In the genomic region with DNA sequence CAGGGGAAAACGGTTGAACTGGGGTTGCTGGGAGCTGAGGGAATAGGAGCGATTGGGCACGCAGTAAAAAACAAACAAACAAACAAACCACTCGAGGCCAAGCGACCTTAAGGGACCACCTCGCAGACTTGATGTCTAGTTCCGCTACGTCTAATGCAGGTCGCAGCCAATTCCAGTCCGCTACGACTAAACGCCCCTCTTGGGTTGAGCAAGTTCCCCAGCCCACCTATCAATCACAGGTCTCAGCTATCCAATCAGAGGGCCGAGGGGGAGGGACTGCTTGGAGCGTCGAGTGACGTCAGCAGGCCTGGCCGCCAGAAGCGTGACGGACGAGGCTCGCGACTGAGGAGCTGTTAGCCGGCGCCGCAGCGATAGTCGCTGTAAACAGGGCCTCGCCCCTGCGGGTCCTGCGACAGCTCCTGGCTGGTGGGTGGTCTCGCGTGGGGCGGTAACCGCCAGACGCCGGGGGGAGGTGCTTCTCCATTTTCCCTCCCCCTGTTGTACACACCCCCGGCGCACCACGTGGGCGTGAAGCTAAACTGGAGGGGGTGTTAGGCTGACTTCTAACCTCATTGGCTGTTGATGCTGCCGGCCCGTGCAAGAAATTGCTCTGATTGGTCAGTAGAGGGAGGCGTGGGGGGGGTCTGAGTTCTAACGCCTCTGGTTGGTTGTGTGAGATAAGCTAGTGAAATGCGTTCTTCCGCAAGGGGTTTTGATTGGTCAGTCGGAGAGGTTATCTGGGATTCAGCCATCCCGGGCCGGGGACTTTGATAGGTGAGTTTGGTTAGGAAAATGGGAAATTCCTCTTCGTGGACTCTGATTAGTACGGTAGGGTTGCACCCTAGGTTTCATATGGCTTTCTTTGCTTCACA, we compare ENCODE assay signal across 7 mouse cellular contexts. TPM values are rescaled to one million over a fixed set of nuclear protein-coding genes. Genes with fewer than 3 reads are reported as not detected.
A peak's percentile ranks its signal among the peaks of the same experiment; 100 is the strongest.
DNase-seq lines count a peak whose midpoint lies in the region; ATAC-seq and TF ChIP-seq lines count a peak whose summit lies in the region.

Gene A730061H03Rik, minus strand, starts transcription at position 205 of the 872 bp plus-strand sequence.

- no peaks in the 10 kb centered on the region for H3K9me3 ChIP-seq in embryonic facial prominence, embryonic 10.5 days
- no peaks in the 10 kb centered on the region for H3K9me3 ChIP-seq in intestine, postnatal 0 days (ENCODE audit: control insufficient read depth)
- H3K9me3 ChIP-seq in midbrain, embryonic 12.5 days = no peaks in the 10 kb centered on the region

- peak; percentile 98 for DNase-seq in adrenal gland, postnatal 10 days
- DNase-seq in embryonic facial prominence, embryonic 10.5 days (ENCODE audit: low spot score) = peak; percentile 98
- DNase-seq in gonadal fat pad, adult 2 months (ENCODE audit: low read depth) = peak; percentile 90
- DNase-seq in left cerebral cortex, postnatal 4 days = peak; percentile 99

- H3K9ac ChIP-seq in intestine, postnatal 0 days (ENCODE audit: low read depth, low read length) = peak within 1 kb of the TSS; percentile 77
- peak within 1 kb of the TSS; percentile 74 for H3K9ac ChIP-seq in midbrain, embryonic 12.5 days (replicated peaks)

- H3K27me3 ChIP-seq in embryonic facial prominence, embryonic 10.5 days (replicated peaks; ENCODE audit: low read depth, poor library complexity, severe bottlenecking) = no peaks in the 10 kb centered on the region
- no peaks in the 10 kb centered on the region for H3K27me3 ChIP-seq in intestine, postnatal 0 days (replicated peaks; ENCODE audit: control insufficient read depth, insufficient read depth, low read length)
- no peaks in the 10 kb centered on the region for H3K27me3 ChIP-seq in midbrain, embryonic 12.5 days
- no peaks in the 10 kb centered on the region for H3K27me3 ChIP-seq in small intestine, adult 2 months (ENCODE audit: control insufficient read depth, insufficient read depth, low read length)

- peaks cover 25% of the 10 kb centered on the region for H3K36me3 ChIP-seq in embryonic facial prominence, embryonic 10.5 days (replicated peaks)
- peaks cover 30% of the 10 kb centered on the region for H3K36me3 ChIP-seq in intestine, postnatal 0 days (ENCODE audit: control insufficient read depth, insufficient read depth)
- H3K36me3 ChIP-seq in midbrain, embryonic 12.5 days = peaks cover 22% of the 10 kb centered on the region
- H3K36me3 ChIP-seq in small intestine, adult 2 months (ENCODE audit: control insufficient read depth, insufficient read depth, low read length) = peaks cover 29% of the 10 kb centered on the region

- ATAC-seq in intestine, postnatal 0 days = peak; percentile 94
- ATAC-seq in midbrain, embryonic 12.5 days (ENCODE audit: low FRiP score, low read depth) = peak; percentile 96

- peak; percentile 22; the same call in 1 of the 2 replicates for TF ChIP-seq CTCF in intestine, postnatal 0 days (IDR thresholded peaks at IDR 0.05; ENCODE audit: low read depth)
- no peak for TF ChIP-seq CTCF in small intestine, adult 2 months (IDR thresholded peaks at IDR 0.05; ENCODE audit: extremely low read depth, insufficient read length, insufficient replicate concordance, low read depth, low read length)

- TF ChIP-seq POLR2A in small intestine, adult 2 months (IDR thresholded peaks at IDR 0.05; ENCODE audit: low read depth, low read length) = no peak; the same call in 1 of the 2 replicates

- H3K27ac ChIP-seq in embryonic facial prominence, embryonic 10.5 days (replicated peaks) = peak within 1 kb of the TSS; percentile 95
- H3K27ac ChIP-seq in intestine, postnatal 0 days (ENCODE audit: low read depth, low read length) = peak within 1 kb of the TSS; percentile 99
- peak within 1 kb of the TSS; percentile 98 for H3K27ac ChIP-seq in midbrain, embryonic 12.5 days (replicated peaks)
- peak within 1 kb of the TSS; percentile 99 for H3K27ac ChIP-seq in small intestine, adult 2 months (ENCODE audit: insufficient read depth, low read depth, low read length)

- H3K4me3 ChIP-seq in embryonic facial prominence, embryonic 10.5 days = peak within 1 kb of the TSS; percentile 79
- H3K4me3 ChIP-seq in intestine, postnatal 0 days (ENCODE audit: low read depth, low read length) = peak within 1 kb of the TSS; percentile 65
- peak within 1 kb of the TSS; percentile 65 for H3K4me3 ChIP-seq in midbrain, embryonic 12.5 days
- H3K4me3 ChIP-seq in small intestine, adult 2 months (ENCODE audit: low read depth, low read length) = peak within 1 kb of the TSS; percentile 78

- under 1% methylated on average over 51 of the region's 51 CpGs for WGBS in embryonic facial prominence, embryonic 10.5 days
- under 1% methylated on average over 51 of the region's 51 CpGs for WGBS in intestine, postnatal 0 days
- WGBS in midbrain, embryonic 12.5 days = under 1% methylated on average over 51 of the region's 51 CpGs
- under 1% methylated on average over 51 of the region's 51 CpGs for WGBS in small intestine, adult 2 months

- H3K4me2 ChIP-seq in intestine, postnatal 0 days (replicated peaks; ENCODE audit: low read depth) = peak within 1 kb of the TSS; percentile 74
- peak within 1 kb of the TSS; percentile 86 for H3K4me2 ChIP-seq in midbrain, embryonic 12.5 days (replicated peaks)

- intact Hi-C loops in left cerebral cortex, postnatal 4 days (cut with DNase I) = no loop called here

- peaks cover 26% of the 10 kb centered on the region for H3K4me1 ChIP-seq in embryonic facial prominence, embryonic 10.5 days
- no peaks in the 10 kb centered on the region for H3K4me1 ChIP-seq in intestine, postnatal 0 days (replicated peaks; ENCODE audit: control insufficient read depth, insufficient read depth, low read length)
- H3K4me1 ChIP-seq in midbrain, embryonic 12.5 days = peaks cover 18% of the 10 kb centered on the region
- H3K4me1 ChIP-seq in small intestine, adult 2 months (ENCODE audit: control insufficient read depth, insufficient read depth, insufficient read length, low read length) = peaks cover 6% of the 10 kb centered on the region; the same call in 1 of the 2 replicates

RNA-seq across cellular contexts. Expression of gene A730061H03Rik, which starts in this region (rescaled TPM):
- under 1 TPM in 1 of 2 experiments, not detected in 1; 0.66 TPM for total RNA-seq in adrenal gland, postnatal 10 days (2021)
- not detected in 2 replicates for polyA plus RNA-seq in embryonic facial prominence, embryonic 10.5 days (2016; fragmentation: Nextera tagmentation; extraction: Ambion mirVana)
- polyA plus RNA-seq in gonadal fat pad, adult 2 months (2012; rRNA removed) = 5.5 and 6.6 TPM in 2 replicates
- 1.2 and 1.8 TPM in 2 replicates for polyA plus RNA-seq in intestine, postnatal 0 days (2015; fragmentation: Nextera tagmentation; extraction: Ambion mirVana)
- total RNA-seq in left cerebral cortex, postnatal 4 days (2021) = not detected
- not detected in 2 replicates for polyA plus RNA-seq in midbrain, embryonic 12.5 days (2016; fragmentation: Nextera tagmentation; extraction: Ambion mirVana)
- polyA plus RNA-seq in small intestine, adult 2 months (2012; rRNA removed) = 0.32 TPM in 1 of 2 replicates, not detected in the other

Comparison
In these comparisons a context has a peak if more than half of its experiments do, and no peak if none do; other contexts are left out.
1. Peak in every context shown above with its lines: DNase-seq, ATAC-seq, H3K4me3 ChIP-seq and H3K27ac ChIP-seq.
2. Peak in DNase-seq in adrenal gland, postnatal 10 days; RNA of the gene not detected or under 1 TPM.
3. Peak in DNase-seq, H3K4me3 ChIP-seq and H3K27ac ChIP-seq in embryonic facial prominence, embryonic 10.5 days; RNA of the gene not detected or under 1 TPM.
4. Peak in DNase-seq in left cerebral cortex, postnatal 4 days; RNA of the gene not detected or under 1 TPM.
5. Peak in ATAC-seq, H3K4me3 ChIP-seq, H3K27ac ChIP-seq, H3K9ac ChIP-seq and H3K4me2 ChIP-seq in midbrain, embryonic 12.5 days; RNA of the gene not detected or under 1 TPM.